Mouse (Mus musculus) midbrain, embryonic 14.5 days (tissue): ENCODE data around the gene Dll3. TPM values are rescaled to one million over a fixed set of nuclear protein-coding genes. Genes with fewer than 3 reads are reported as not detected.

Source experiments
- ATAC-seq: fragments of 200-750 bp; cut with Nextera tagmentation; 2 replicates; pipeline ENCODE4 v1.8.0; 2017; ENCODE audit warnings: moderate number of reproducible peaks, moderate library complexity; ENCODE audit not compliant: low FRiP score, low TSS enrichment
- DNase-seq: peaks from one replicate; pipeline ENCODE4 v3.0.0-alpha.2; 2015
- H3K27ac ChIP-seq: fragments of 300-500 bp; sonication (generic); replicated peaks from 2 replicates; pipeline ENCODE4 v1.5.1; 2014; ENCODE audit warnings: mild to moderate bottlenecking, low read depth, low read length, moderate library complexity
- H3K27me3 ChIP-seq: fragments of 300-500 bp; sonication (generic); 2 replicates; pipeline ENCODE4 v1.6.1; 2014; ENCODE audit warnings: low read length, control low read depth, mixed read lengths; ENCODE audit not compliant: control insufficient read depth, insufficient read depth
- H3K36me3 ChIP-seq: fragments of 300-500 bp; sonication (generic); 2 replicates; pipeline ENCODE4 v1.6.1; 2014; ENCODE audit warnings: low read length, control low read depth; ENCODE audit not compliant: control insufficient read depth, insufficient read depth
- H3K4me1 ChIP-seq: fragments of 300-500 bp; sonication (generic); 2 replicates; pipeline ENCODE4 v1.6.1; 2014; ENCODE audit warnings: mild to moderate bottlenecking, antibody characterized with exemption, low read length, control low read depth; ENCODE audit not compliant: control insufficient read depth, insufficient read depth
- H3K4me2 ChIP-seq: fragments of 300-500 bp; sonication (generic); 2 replicates; pipeline ENCODE4 v1.6.1; 2014; ENCODE audit warnings: mild to moderate bottlenecking, low read length, moderate library complexity
- H3K4me3 ChIP-seq: fragments of 300-500 bp; sonication (generic); replicated peaks from 2 replicates; pipeline ENCODE4 v1.5.1; 2014; ENCODE audit warnings: low read depth, low read length
- H3K9ac ChIP-seq: fragments of 300-500 bp; sonication (generic); replicated peaks from 2 replicates; pipeline ENCODE4 v1.6.1; 2014; ENCODE audit warnings: mild to moderate bottlenecking, low read length, moderate library complexity
- H3K9me3 ChIP-seq: fragments of 300-500 bp; sonication (generic); 2 replicates; pipeline ENCODE4 v1.6.1; 2016; ENCODE audit warnings: low read length, control low read depth, mixed read lengths; ENCODE audit not compliant: control insufficient read depth
- WGBS: fragments of 180-500 bp; shearing (Covaris S2); extraction: QIAGEN DNeasy Blood & Tissue Kit; methylation state at CpG from one replicate; pipeline ENCODE4 v1.1.7; 2014; 5-methylcytosine and 5-hydroxymethylcytosine counted together
- polyA plus RNA-seq: library from polyadenylated mRNA; unstranded; fragments of >200 nt; fragmentation: Nextera tagmentation; extraction: Ambion mirVana; gene quantifications from 2 replicates; pipeline ENCODE4 v1.2.1, GENCODE M21; 2014

Dll3 gene
- polyA plus RNA-seq, 1 experiment from 2014 or later = 32.2 TPM

GRCm38 (mm10) chr7:28268576-28268975, 33.5 kb downstream of the Dll3 start:
- H3K4me2 ChIP-seq = peak overlapping the region; percentile 92
- no peak for DNase-seq
- 28% methylated on average over 16 of the region's 16 CpGs for WGBS

GRCm38 (mm10) chr7:28268042-28268531, 34.0 kb downstream of the Dll3 start:
- WGBS = under 1% methylated on average over 53 of the region's 62 CpGs

More at GRCm38 (mm10) chr7:28268576-28268975, 33.5 kb downstream of the Dll3 start:
- Histone ChIP-seq H3K9ac (peak overlapping the region; percentile 97), H3K4me1 (peaks cover 9% of the 10 kb centered on the region; the same call in 1 of the 2 replicates), H3K27ac (peak overlapping the region; percentile 93), H3K27me3 (no peaks in the 10 kb centered on the region), H3K9me3 (no peaks in the 10 kb centered on the region), H3K36me3 (peaks cover 12% of the 10 kb centered on the region), H3K4me3 (peak overlapping the region; percentile 82)
- ATAC-seq = no peak

GRCm38 (mm10) chr7:28267129-28268041, 34.7 kb downstream of the Dll3 start, which contains the start of gene Eid2:
TSS of gene Eid2 (plus strand) at chr7:28267881.
- peak; percentile 98 for DNase-seq
- H3K4me2 ChIP-seq = peak within 1 kb of the TSS; percentile 92
- ATAC-seq = peak; percentile 93
- H3K27me3 ChIP-seq = no peaks in the 10 kb centered on the region
- peak within 1 kb of the TSS; percentile 97 for H3K9ac ChIP-seq
- peaks cover 2% of the 10 kb centered on the region for H3K36me3 ChIP-seq
- WGBS = 7% methylated on average over 57 of the region's 57 CpGs
- H3K4me1 ChIP-seq = peaks cover 9% of the 10 kb centered on the region; the same call in 1 of the 2 replicates
- peak within 1 kb of the TSS; percentile 82 for H3K4me3 ChIP-seq
- H3K9me3 ChIP-seq = no peaks in the 10 kb centered on the region
- H3K27ac ChIP-seq = peak within 1 kb of the TSS; percentile 93

More at GRCm38 (mm10) chr7:28268042-28268531, 34.0 kb downstream of the Dll3 start:
- H3K9me3 ChIP-seq = no peaks in the 10 kb centered on the region
- no peaks in the 10 kb centered on the region for H3K27me3 ChIP-seq
- H3K36me3 ChIP-seq = peaks cover 9% of the 10 kb centered on the region
- peak overlapping the region; percentile 92 for H3K4me2 ChIP-seq
- peak overlapping the region; percentile 97 for H3K9ac ChIP-seq
- peak overlapping the region; percentile 82 for H3K4me3 ChIP-seq
- peak overlapping the region; percentile 93 for H3K27ac ChIP-seq
- DNase-seq (peak; percentile 71), ATAC-seq (peak; percentile 77)
- H3K4me1 ChIP-seq = peaks cover 9% of the 10 kb centered on the region; the same call in 1 of the 2 replicates

DNA sequence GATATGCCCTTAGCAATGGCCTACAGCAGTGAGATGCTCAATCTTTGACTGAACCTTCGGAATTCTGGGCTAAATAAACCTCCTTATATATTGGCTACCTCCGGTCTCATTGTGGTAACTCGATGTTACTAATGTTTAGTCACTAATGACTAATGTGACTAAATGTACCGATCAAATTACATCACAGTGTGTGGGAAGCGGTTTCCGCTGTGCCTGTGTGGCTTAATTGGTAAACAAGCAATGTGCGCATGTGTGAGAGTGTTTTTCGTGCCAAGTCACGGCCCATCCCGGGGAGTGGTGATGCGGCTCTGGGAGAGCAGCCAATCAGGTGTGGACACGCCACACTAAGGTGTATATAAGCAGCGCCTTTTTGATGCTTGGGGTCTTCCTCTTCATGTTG, 36.6 kb downstream of the Dll3 start:
- no peak for ATAC-seq
- 92% methylated on average over 13 of the region's 13 CpGs for WGBS
- DNase-seq = no peak
- peaks cover 9% of the 10 kb centered on the region; the same call in 1 of the 2 replicates for H3K4me1 ChIP-seq
- H3K4me2 ChIP-seq = no peak overlapping the region
- no peak overlapping the region for H3K4me3 ChIP-seq
- H3K9ac ChIP-seq = no peak overlapping the region
- H3K9me3 ChIP-seq = no peaks in the 10 kb centered on the region
- H3K27me3 ChIP-seq = no peaks in the 10 kb centered on the region
- no peak overlapping the region for H3K27ac ChIP-seq
- H3K36me3 ChIP-seq = no peaks in the 10 kb centered on the region

GRCm38 (mm10) chr7:28263786-28264185, 38.3 kb downstream of the Dll3 start:
- Histone ChIP-seq H3K9ac (no peak overlapping the region), H3K4me3 (no peak overlapping the region), H3K4me2 (no peak overlapping the region), H3K27ac (no peak overlapping the region), H3K36me3 (no peaks in the 10 kb centered on the region), H3K27me3 (no peaks in the 10 kb centered on the region), H3K9me3 (no peaks in the 10 kb centered on the region), H3K4me1 (peaks cover 4% of the 10 kb centered on the region; the same call in 1 of the 2 replicates)
- WGBS = 5% methylated on average over 15 of the region's 15 CpGs
- DNase-seq (peak; percentile 74), ATAC-seq (no peak)

- Histone ChIP-seq H3K9ac (no peak overlapping the region), H3K36me3 (no peaks in the 10 kb centered on the region), H3K4me3 (no peak overlapping the region), H3K4me2 (no peak overlapping the region), H3K4me1 (no peaks in the 10 kb centered on the region), H3K9me3 (no peaks in the 10 kb centered on the region), H3K27me3 (no peaks in the 10 kb centered on the region), H3K27ac (no peak overlapping the region)
- DNase-seq (no peak), ATAC-seq (no peak)
- WGBS = 50% methylated on average over 5 of the region's 5 CpGs
These were observed 39.2 kb downstream of the Dll3 start for GRCm38 (mm10) chr7:28262861-28263260.

- Histone ChIP-seq H3K4me2 (no peak overlapping the region), H3K4me1 (no peaks in the 10 kb centered on the region), H3K9me3 (0 out of 2 replicates have a peak, but pooled peaks cover 4% of the 10 kb centered on the region), H3K4me3 (no peak overlapping the region), H3K27me3 (no peaks in the 10 kb centered on the region), H3K36me3 (no peaks in the 10 kb centered on the region), H3K9ac (no peak overlapping the region), H3K27ac (no peak overlapping the region)
- 84% methylated on average over 6 of the region's 6 CpGs for whole genome bisulfite sequencing
- DNase-seq (no peak), ATAC-seq (no peak)
These were observed 46.6 kb downstream of the Dll3 start for GRCm38 (mm10) chr7:28255476-28255875.

- Histone ChIP-seq H3K9me3 (0 out of 2 replicates have a peak, but pooled peaks cover 4% of the 10 kb centered on the region), H3K27ac (no peak overlapping the region), H3K4me1 (no peaks in the 10 kb centered on the region), H3K36me3 (no peaks in the 10 kb centered on the region), H3K4me2 (no peak overlapping the region), H3K4me3 (no peak overlapping the region), H3K9ac (no peak overlapping the region), H3K27me3 (no peaks in the 10 kb centered on the region)
- DNase-seq (no peak), ATAC-seq (no peak)
- 94% methylated on average over 6 of the region's 6 CpGs for WGBS
These were observed 47.4 kb downstream of the Dll3 start for GRCm38 (mm10) chr7:28254591-28254990.
